Mouse (Mus musculus): ENCODE results near the gene Fam168b. TPM values are rescaled to one million over a fixed set of nuclear protein-coding genes. Genes with fewer than 3 reads are reported as not detected.

Gene Fam168b
- polyA plus RNA-seq, 1 experiment from 2014 or later, result 78.0 TPM

DNA sequence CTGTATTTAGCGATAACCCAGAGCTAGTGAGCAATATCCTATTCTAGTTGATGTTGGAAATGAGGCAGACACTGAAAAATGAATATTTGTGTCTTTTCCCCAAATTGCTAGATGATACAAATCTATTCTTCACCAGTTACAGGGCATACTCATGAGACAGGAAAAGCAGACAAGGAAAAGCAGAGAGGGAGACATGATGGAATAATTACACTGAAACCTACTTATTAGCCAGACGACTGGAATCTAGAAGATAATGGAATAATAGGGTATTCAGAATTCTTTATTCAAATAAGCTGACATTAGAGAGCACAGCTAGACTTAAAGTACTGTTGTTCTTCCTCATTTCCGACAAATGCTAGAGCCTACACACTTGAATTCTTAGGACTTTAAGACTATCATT lies 67.0 kb downstream of the Fam168b start:
- Histone ChIP-seq H3K36me3 (no peaks in the 10 kb centered on the region), H3K27ac (replicated peaks) (no peak overlapping the region), H3K4me2 (replicated peaks) (no peak overlapping the region), H3K4me1 (no peaks in the 10 kb centered on the region), H3K9ac (no peak overlapping the region), H3K27me3 (no peaks in the 10 kb centered on the region), H3K4me3 (replicated peaks) (no peak overlapping the region), H3K9me3 (replicated peaks) (no peaks in the 10 kb centered on the region)
- ATAC-seq (ENCODE audit: insufficient number of reproducible peaks, low FRiP score, low TSS enrichment, low read depth), result no peak
- WGBS, result 73% methylated on average over 3 of the region's 3 CpGs

DNA sequence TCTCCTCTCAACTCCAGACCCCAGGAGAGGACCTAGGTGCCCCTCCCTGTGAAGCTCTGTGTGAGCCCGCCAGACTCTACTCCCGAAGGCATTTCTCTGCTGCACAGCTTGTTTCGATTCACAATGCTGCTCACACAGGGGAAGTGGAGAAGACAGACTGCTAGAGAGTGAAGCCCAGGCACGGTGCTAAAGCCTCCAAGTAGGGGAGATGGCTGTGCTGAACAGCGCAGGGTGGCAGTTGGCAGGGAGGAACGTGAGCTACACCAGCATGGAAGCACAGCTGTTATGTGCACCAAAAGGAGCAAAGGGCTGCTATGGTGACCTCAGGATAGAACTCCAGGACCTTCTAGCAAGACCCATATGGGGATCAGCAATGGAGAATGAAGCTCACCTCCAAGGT lies 74.0 kb downstream of the Fam168b start:
- no peaks in the 10 kb centered on the region for H3K4me1 ChIP-seq
- no peak overlapping the region for H3K4me3 ChIP-seq (replicated peaks)
- no peak overlapping the region for H3K4me2 ChIP-seq (replicated peaks)
- H3K27me3 ChIP-seq, result no peaks in the 10 kb centered on the region
- H3K27ac ChIP-seq (replicated peaks), result no peak overlapping the region
- H3K9ac ChIP-seq, result no peak overlapping the region
- H3K36me3 ChIP-seq, result no peaks in the 10 kb centered on the region
- WGBS, result 45% methylated on average over 6 of the region's 6 CpGs
- H3K9me3 ChIP-seq (replicated peaks), result no peaks in the 10 kb centered on the region
- no peak for ATAC-seq (ENCODE audit: insufficient number of reproducible peaks, low FRiP score, low TSS enrichment, low read depth)

DNA sequence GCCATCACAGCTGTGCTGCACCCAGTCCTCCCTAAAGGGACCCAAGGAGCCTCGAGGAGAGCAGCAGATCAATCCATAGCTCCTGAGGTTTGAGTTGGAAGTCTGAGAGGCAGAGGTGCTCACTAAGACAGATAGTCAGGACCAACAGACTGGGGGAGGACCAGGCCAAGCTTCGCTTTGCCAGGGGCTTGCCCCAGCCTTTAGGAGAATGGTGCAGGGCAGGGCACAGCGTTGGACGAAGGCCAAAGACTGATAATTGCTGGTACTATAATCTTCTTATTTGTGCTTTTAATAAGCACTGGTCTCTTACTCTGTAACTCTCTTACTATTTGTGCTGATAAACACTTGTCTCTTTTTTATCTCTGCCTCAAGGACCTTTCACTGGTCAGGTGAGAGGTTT lies 75.0 kb downstream of the Fam168b start:
- no peaks in the 10 kb centered on the region for H3K36me3 ChIP-seq
- H3K4me2 ChIP-seq (replicated peaks), result no peak overlapping the region
- WGBS, result 76% methylated on average over 4 of the region's 4 CpGs
- H3K27ac ChIP-seq (replicated peaks), result no peak overlapping the region
- no peak overlapping the region for H3K4me3 ChIP-seq (replicated peaks)
- ATAC-seq (ENCODE audit: insufficient number of reproducible peaks, low FRiP score, low TSS enrichment, low read depth), result no peak
- H3K4me1 ChIP-seq, result no peaks in the 10 kb centered on the region
- no peak overlapping the region for H3K9ac ChIP-seq
- no peaks in the 10 kb centered on the region for H3K27me3 ChIP-seq
- H3K9me3 ChIP-seq (replicated peaks), result no peaks in the 10 kb centered on the region

DNA sequence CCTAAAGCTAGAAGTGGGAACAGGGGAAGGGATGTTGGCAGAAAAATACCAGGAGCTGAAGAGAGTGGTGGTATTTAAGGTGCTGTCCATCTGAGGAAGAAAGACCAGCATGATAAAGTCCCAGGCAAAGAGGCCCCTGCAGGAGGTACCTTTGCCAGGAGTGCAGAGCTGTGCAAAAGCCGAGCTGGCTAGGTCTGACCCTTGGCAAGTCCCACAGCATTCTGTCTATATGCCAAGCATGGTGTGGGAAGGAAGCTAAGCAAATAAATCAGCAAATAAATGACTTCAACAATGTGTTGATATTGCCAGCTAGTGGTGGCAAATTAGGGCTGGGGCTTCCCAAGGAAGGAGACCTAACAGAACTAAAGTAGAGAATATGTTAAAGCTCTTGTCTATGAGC lies 76.0 kb downstream of the Fam168b start:
- H3K9ac ChIP-seq, result no peak overlapping the region
- H3K4me3 ChIP-seq (replicated peaks), result no peak overlapping the region
- H3K36me3 ChIP-seq, result no peaks in the 10 kb centered on the region
- no peak overlapping the region for H3K4me2 ChIP-seq (replicated peaks)
- H3K27ac ChIP-seq (replicated peaks), result no peak overlapping the region
- H3K9me3 ChIP-seq (replicated peaks), result no peaks in the 10 kb centered on the region
- H3K27me3 ChIP-seq, result no peaks in the 10 kb centered on the region
- no peaks in the 10 kb centered on the region for H3K4me1 ChIP-seq
- ATAC-seq (ENCODE audit: insufficient number of reproducible peaks, low FRiP score, low TSS enrichment, low read depth), result no peak
- WGBS, result 33% methylated on average over 1 of the region's 1 CpGs

Other genes starting within 250 kb of the Fam168b start
- 18.8 and 19.1 TPM in 2 replicates for gene Plekhb2, start 6.9 kb upstream of the Fam168b start, polyA plus RNA-seq (2015; fragmentation: Nextera tagmentation; extraction: Ambion mirVana)

All from embryonic facial prominence, embryonic 15.5 days (tissue).